Mouse (Mus musculus) heart, postnatal 0 days (tissue): ENCODE results near the gene Fbxo10.

Source experiments
- CTCF ChIP-seq: IDR thresholded peaks from 2 replicates; pipeline ENCODE4 v1.5.1; 2016; ENCODE audit warnings: antibody characterized with exemption, control low read depth, low read depth
- EP300 ChIP-seq: IDR thresholded peaks from 2 replicates; pipeline ENCODE4 v1.6.1; 2016; ENCODE audit warnings: antibody characterized with exemption, low read depth

DNA sequence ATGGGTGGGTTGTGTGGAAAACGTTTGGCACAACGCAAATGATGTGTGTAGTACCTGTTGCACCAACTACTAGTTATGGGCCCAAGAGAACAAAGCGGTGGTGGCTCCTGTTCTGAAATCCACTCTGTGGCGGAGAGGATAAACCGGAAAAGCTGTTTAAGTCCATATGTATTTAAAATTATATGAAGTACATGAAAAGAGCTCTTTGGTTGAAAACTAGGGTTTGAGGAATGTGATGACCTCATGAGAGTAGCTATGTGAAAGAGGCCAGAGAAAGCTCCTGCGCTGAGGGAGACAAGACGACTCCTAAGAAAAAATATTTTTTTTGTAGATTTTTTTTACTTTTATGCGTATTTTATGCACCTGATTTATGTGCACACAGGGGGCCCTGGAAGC, 489 bp upstream of the Fbxo10 start:
- TF ChIP-seq CTCF (no peak), EP300 (no peak)
